Mouse (Mus musculus) MEL (cell line): ENCODE measurements at regions not wholly inside any gene's neighbourhood (a gene's known extent, or its start where the extent isn't known, plus 50 kb on each side); places are given as distances from the start of the nearest gene placed in this dataset.

Experiments
- DNase-seq: peaks from one replicate; pipeline ENCODE4 v3.0.0; 2011; ENCODE audit warnings: low read depth, low spot score
- H3K27ac ChIP-seq: 2 replicates; pipeline ENCODE4 v1.5.1; 2012; ENCODE audit warnings: low read depth, mild to moderate bottlenecking, control low read depth, low read length, moderate library complexity; ENCODE audit not compliant: control insufficient read depth
- H3K27me3 ChIP-seq, 2 experiments: fragments of 150-350 bp in 1 of 2; sonication (generic) in 1 of 2; 2 replicates each; pipeline ENCODE4 v1.6.1; 2012; ENCODE audit warnings: low read length in 2 of 2, mild to moderate bottlenecking in 2 of 2, improper control_type of control experiment in 1 of 2, moderate library complexity in 1 of 2; ENCODE audit not compliant: insufficient read depth in 2 of 2, control insufficient read depth in 1 of 2
- H3K36me3 ChIP-seq, 2 experiments: 2 replicates each; pipeline ENCODE4 v1.6.1; 2012 to 2014; ENCODE audit warnings: low read length in 2 of 2, improper control_type of control experiment in 1 of 2, inconsistent platforms in 1 of 2, mild to moderate bottlenecking in 1 of 2; ENCODE audit not compliant: insufficient read depth in 2 of 2, control insufficient read depth in 1 of 2
- H3K4me1 ChIP-seq, 2 experiments: fragments of 150-350 bp in 1 of 2; sonication (generic) in 1 of 2; 2 replicates each; pipeline ENCODE4 v1.6.1; 2012; ENCODE audit warnings: low read length in 2 of 2, improper control_type of control experiment in 1 of 2, mild to moderate bottlenecking in 1 of 2; ENCODE audit not compliant: insufficient read depth in 2 of 2, control insufficient read depth in 1 of 2
- H3K4me3 ChIP-seq, 2 experiments: fragments of 150-350 bp in 1 of 2; sonication (generic) in 1 of 2; 2 replicates each; pipeline ENCODE4 v1.5.1; 2012; ENCODE audit warnings: low read depth in 2 of 2, low read length in 2 of 2, mild to moderate bottlenecking in 2 of 2, moderate library complexity in 2 of 2, control low read depth in 1 of 2, improper control_type of control experiment in 1 of 2; ENCODE audit not compliant: control insufficient read depth in 1 of 2, insufficient read depth in 1 of 2
- H3K79me2 ChIP-seq: 2 replicates; pipeline ENCODE4 v1.6.1; 2012; ENCODE audit warnings: mild to moderate bottlenecking, low read length, moderate library complexity; ENCODE audit not compliant: control insufficient read depth, poor library complexity, insufficient read depth
- H3K9ac ChIP-seq: 2 replicates; pipeline ENCODE4 v1.6.1; 2012; ENCODE audit warnings: low read depth, mild to moderate bottlenecking, control low read depth, low read length, moderate library complexity; ENCODE audit not compliant: control insufficient read depth, poor library complexity, severe bottlenecking
- H3K9me3 ChIP-seq: fragments of 150-350 bp; sonication (generic); replicated peaks from 2 replicates; pipeline ENCODE4 v1.6.1; 2012; ENCODE audit warnings: mild to moderate bottlenecking, low read length, improper control_type of control experiment, moderate library complexity; ENCODE audit not compliant: insufficient read depth
- CHD1 ChIP-seq: IDR thresholded peaks from 2 replicates; pipeline ENCODE4 v1.6.1; 2012; ENCODE audit warnings: low read depth, mild to moderate bottlenecking, inconsistent platforms, low read length, improper control_type of control experiment
- CHD2 ChIP-seq: IDR thresholded peaks from 2 replicates; pipeline ENCODE4 v1.6.1; 2011; ENCODE audit warnings: low read length, improper control_type of control experiment
- E2F4 ChIP-seq: IDR thresholded peaks from 2 replicates; pipeline ENCODE4 v1.6.1; 2011; ENCODE audit warnings: low read depth, low read length, improper control_type of control experiment, borderline replicate concordance
- GABPA ChIP-seq: IDR thresholded peaks from 2 replicates; pipeline ENCODE4 v1.6.1; 2012; ENCODE audit warnings: low read depth, mild to moderate bottlenecking, inconsistent platforms, low read length, improper control_type of control experiment, moderate library complexity
- GATA1 ChIP-seq: IDR thresholded peaks from 2 replicates; pipeline ENCODE4 v1.6.1; 2011; ENCODE audit warnings: low read depth, low read length, improper control_type of control experiment
- JUND ChIP-seq: IDR thresholded peaks from 2 replicates; pipeline ENCODE4 v1.6.1; 2011; ENCODE audit warnings: low read depth, mild to moderate bottlenecking, improper control_type of control experiment, low read length
- KAT2A ChIP-seq: conservative IDR thresholded peaks from 2 replicates; pipeline ENCODE4 v1.6.1; 2012; ENCODE audit warnings: low read depth, low read length, improper control_type of control experiment, inconsistent platforms
- MEF2A ChIP-seq: IDR thresholded peaks from 2 replicates; pipeline ENCODE4 v1.6.1; 2014; ENCODE audit warnings: low read depth, mild to moderate bottlenecking, inconsistent platforms, low read length, improper control_type of control experiment; ENCODE audit not compliant: poor library complexity, insufficient replicate concordance, severe bottlenecking; ENCODE audit errors: extremely low read depth
- MXI1 ChIP-seq: IDR thresholded peaks from 2 replicates; pipeline ENCODE4 v1.6.1; 2011; ENCODE audit warnings: mild to moderate bottlenecking, low read depth, low read length, improper control_type of control experiment
- NELFE ChIP-seq: IDR thresholded peaks from 2 replicates; pipeline ENCODE4 v1.6.1; 2011; ENCODE audit warnings: low read depth, low read length, improper control_type of control experiment
- NRF1 ChIP-seq: IDR thresholded peaks from 2 replicates; pipeline ENCODE4 v1.6.1; 2014; ENCODE audit warnings: low read depth, mild to moderate bottlenecking, inconsistent platforms, low read length, improper control_type of control experiment, moderate library complexity; ENCODE audit not compliant: poor library complexity, insufficient read depth, severe bottlenecking
- POLR2A ChIP-seq, 2 experiments: IDR thresholded peaks; 2 replicates each; pipeline ENCODE4 v1.6.1; 2011 to 2012; ENCODE audit warnings: low read length in 2 of 2, mild to moderate bottlenecking in 2 of 2, control low read depth in 1 of 2, improper control_type of control experiment in 1 of 2, low read depth in 1 of 2, moderate library complexity in 1 of 2; ENCODE audit not compliant: control insufficient read depth in 1 of 2, insufficient read depth in 1 of 2, poor library complexity in 1 of 2
- POLR2AphosphoS2 ChIP-seq: IDR thresholded peaks from 2 replicates; pipeline ENCODE4 v1.6.1; 2011; ENCODE audit warnings: low read length, improper control_type of control experiment
- RAD21 ChIP-seq: IDR thresholded peaks from 2 replicates; pipeline ENCODE4 v1.6.1; 2011; ENCODE audit warnings: mild to moderate bottlenecking, low read depth, low read length, improper control_type of control experiment
- RCOR1 ChIP-seq: IDR thresholded peaks from 2 replicates; pipeline ENCODE4 v1.6.1; 2012; ENCODE audit warnings: low read depth, mild to moderate bottlenecking, inconsistent platforms, low read length, improper control_type of control experiment
- SIN3A ChIP-seq: IDR thresholded peaks from 2 replicates; pipeline ENCODE4 v1.6.1; 2012; ENCODE audit warnings: low read length, improper control_type of control experiment, inconsistent platforms
- SMC3 ChIP-seq: IDR thresholded peaks from 2 replicates; pipeline ENCODE4 v1.6.1; 2011; ENCODE audit warnings: low read depth, low read length, improper control_type of control experiment
- TBP ChIP-seq: IDR thresholded peaks from 2 replicates; pipeline ENCODE4 v1.8.0; 2011; ENCODE audit warnings: low read depth, low read length, improper control_type of control experiment
- UBTF ChIP-seq: IDR thresholded peaks from 2 replicates; pipeline ENCODE4 v1.6.1; 2012; ENCODE audit warnings: low read depth, mild to moderate bottlenecking, inconsistent platforms, low read length, improper control_type of control experiment, moderate library complexity, borderline replicate concordance; ENCODE audit not compliant: insufficient read depth
- USF1 ChIP-seq: IDR thresholded peaks from 2 replicates; pipeline ENCODE4 v1.6.1; 2014; ENCODE audit warnings: low read depth, mild to moderate bottlenecking, inconsistent platforms, low read length, improper control_type of control experiment, moderate library complexity
- USF2 ChIP-seq, 2 experiments: IDR thresholded peaks; 2 replicates each; pipeline ENCODE4 v1.6.1; 2011 to 2012; ENCODE audit warnings: improper control_type of control experiment in 2 of 2, low read length in 2 of 2, borderline replicate concordance in 1 of 2, inconsistent platforms in 1 of 2, low read depth in 1 of 2, mild to moderate bottlenecking in 1 of 2; ENCODE audit not compliant: insufficient read depth in 1 of 2

- Histone ChIP-seq H3K27ac (no peak overlapping the region), H3K9ac (no peak overlapping the region), H3K4me1 (no peaks in the 10 kb centered on the region), H3K9me3 (no peaks in the 10 kb centered on the region), H3K36me3 (no peaks in the 10 kb centered on the region), H3K4me3 (no peak overlapping the region), H3K27me3 (no peaks in the 10 kb centered on the region), H3K79me2 (no peaks in the 10 kb centered on the region)
- TF ChIP-seq UBTF (no peak), SIN3A (no peak), CHD2 (no peak), POLR2AphosphoS2 (no peak), RAD21 (no peak), GATA1 (no peak), RCOR1 (no peak), NELFE (no peak), GABPA (no peak), TBP (no peak), MXI1 (no peak), MEF2A (no peak), USF2 (IDR thresholded peaks at IDR 0.05; ENCODE audit: borderline replicate concordance in 1 of 2, insufficient read depth in 1 of 2, low read depth in 1 of 2, low read length in 2 of 2) (no peak), KAT2A (no peak), JUND (no peak), NRF1 (no peak), E2F4 (no peak), POLR2A (IDR thresholded peaks at IDR 0.05; ENCODE audit: control insufficient read depth in 1 of 2, insufficient read depth in 1 of 2, low read depth in 1 of 2, low read length in 2 of 2, poor library complexity in 1 of 2) (no peak), CHD1 (no peak), USF1 (no peak)
- no peak for DNase-seq
Measured at GRCm38 (mm10) chr14:87844120-87844519, 427.7 kb downstream of the Tdrd3 start.

DNA sequence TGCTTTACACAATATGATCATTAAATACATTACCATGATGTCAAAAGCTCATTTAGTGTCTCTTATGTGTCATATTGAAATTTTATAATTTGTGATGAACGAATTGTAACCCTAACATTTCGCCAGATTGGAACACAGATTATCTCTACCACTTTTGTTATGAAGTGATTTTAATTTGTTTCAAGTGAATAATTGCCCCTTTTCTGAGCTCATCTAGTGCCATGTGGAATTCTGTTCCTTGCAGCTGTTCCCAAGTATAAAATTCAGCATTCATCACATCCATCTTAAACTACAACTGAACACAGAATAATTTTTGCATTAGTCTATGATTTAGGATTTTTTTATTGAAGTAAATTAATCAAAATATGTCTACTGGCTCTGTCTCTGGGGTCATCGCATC is 445.0 kb downstream of the Tdrd3 start:
- no peak for DNase-seq
- H3K79me2 ChIP-seq: no peaks in the 10 kb centered on the region
- H3K9ac ChIP-seq: no peak overlapping the region
- TF ChIP-seq SMC3: no peak
- TF ChIP-seq NRF1: no peak
- TF ChIP-seq, all 39 proteins: peak for 0
- Histone ChIP-seq H3K36me3 (no peaks in the 10 kb centered on the region), H3K4me3 (no peak overlapping the region), H3K27me3 (no peaks in the 10 kb centered on the region), H3K27ac (no peak overlapping the region), H3K9me3 (no peaks in the 10 kb centered on the region), H3K4me1 (no peaks in the 10 kb centered on the region)
